Mouse (Mus musculus) embryo, embryonic 11.5 days (tissue): ENCODE results near the gene Gm20897.
"Not testable (repeated sequence)": the region's sequence is repeated elsewhere in the genome, so short reads cannot be mapped to it uniquely, and the experiment has no call there.

Experiments
- DNase-seq: peaks from one replicate; pipeline ENCODE4 v3.0.0-alpha.2; 2012; ENCODE audit warnings: low read depth, low spot score

Gene Gm20897

GRCm38 (mm10) chrY:38502138-38502537, at the start of gene Gm20897:
Gm20897 (minus strand) TSS chrY:38502238.
- not testable (repeated sequence) for DNase-seq
